Mouse (Mus musculus): ENCODE data around the gene Zup1.
A peak's percentile ranks its signal among the peaks of the same experiment; 100 is the strongest.
"Not testable (repeated sequence)": the region's sequence is repeated elsewhere in the genome, so short reads cannot be mapped to it uniquely, and the experiment has no call there.

The Zup1 gene

DNA sequence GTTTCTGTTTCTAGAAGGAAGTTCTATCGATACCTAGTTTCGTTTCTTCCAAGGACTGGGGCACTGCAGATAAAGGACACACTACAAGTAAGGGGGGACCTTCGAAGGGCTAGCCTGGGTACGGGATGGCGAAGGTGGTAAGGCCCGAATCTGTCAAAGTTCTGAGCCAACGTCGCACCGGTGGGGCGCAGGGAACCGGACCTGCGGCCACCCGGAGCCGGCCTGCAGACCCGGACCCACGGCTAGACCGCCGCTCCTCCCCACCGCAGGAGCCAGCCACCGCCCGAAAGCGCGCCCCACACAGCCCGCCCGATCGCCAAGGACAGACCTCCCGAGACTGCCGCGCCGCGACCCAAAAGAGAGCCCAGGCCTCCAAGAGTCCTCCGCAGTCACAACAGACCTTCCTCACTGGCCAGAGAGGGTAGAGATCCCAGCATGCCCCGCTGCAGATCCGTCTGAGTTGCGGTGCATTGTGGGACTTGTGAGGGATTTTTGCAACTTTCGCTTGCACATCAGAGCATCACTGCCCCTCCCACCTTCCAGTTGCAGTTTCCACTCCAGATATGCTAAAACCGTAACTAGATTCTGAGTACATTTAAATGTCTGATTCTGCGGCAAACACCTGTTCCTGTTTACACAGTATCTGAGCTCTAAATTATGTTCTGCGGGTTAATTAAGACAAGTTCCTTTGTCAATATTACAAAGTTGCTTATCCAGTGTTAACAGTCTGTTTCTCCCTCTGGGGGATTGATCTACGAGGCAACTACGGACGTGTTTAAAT, at the start of gene Zup1:
TSS of gene Zup1 (minus strand) at position 467 of the 781 bp plus-strand sequence.
- DNase-seq (ENCODE audit: extremely low spot score, low read depth, low spot score), result peak; percentile 72

GRCm38 (mm10) chr10:33998397-33998796, 47.3 kb upstream of the Zup1 start:
- no peak for DNase-seq (ENCODE audit: extremely low spot score, low read depth, low spot score)

GRCm38 (mm10) chr10:33996686-33997085, 45.6 kb upstream of the Zup1 start:
- not testable (repeated sequence) for DNase-seq (ENCODE audit: extremely low spot score, low read depth, low spot score)

DNA sequence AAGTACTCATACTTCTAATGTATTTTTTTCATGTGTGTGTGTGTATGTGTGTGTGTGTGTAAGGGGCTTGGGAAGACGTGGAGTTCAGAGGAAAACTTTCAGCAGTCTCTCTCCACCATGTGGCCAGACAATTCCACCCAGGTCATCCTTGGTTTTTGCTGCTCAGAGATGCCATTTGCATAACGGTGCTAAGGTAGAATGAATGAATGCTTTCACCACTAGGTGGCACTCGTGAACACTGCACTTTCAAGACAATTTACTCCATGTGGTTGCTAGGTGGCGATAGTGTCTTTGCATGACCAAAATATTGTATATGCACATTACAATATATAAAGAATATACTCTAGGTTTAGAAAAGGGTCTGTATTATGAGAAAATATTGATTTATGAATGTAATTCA, 35.7 kb upstream of the Zup1 start:
- peak; percentile 89 for DNase-seq (ENCODE audit: extremely low spot score, low read depth, low spot score)

GRCm38 (mm10) chr10:33974781-33975494, 23.9 kb upstream of the Zup1 start:
- DNase-seq (ENCODE audit: extremely low spot score, low read depth, low spot score), result no peak

GRCm38 (mm10) chr10:33952509-33952908, 1.4 kb upstream of the Zup1 start:
- no peak for DNase-seq (ENCODE audit: extremely low spot score, low read depth, low spot score)

- DNase-seq (ENCODE audit: extremely low spot score, low read depth, low spot score), result no peak
Measured at GRCm38 (mm10) chr10:33946336-33946735, 4.7 kb downstream of the Zup1 start.

GRCm38 (mm10) chr10:33945390-33945789, 5.7 kb downstream of the Zup1 start:
- no peak for DNase-seq (ENCODE audit: extremely low spot score, low read depth, low spot score)

GRCm38 (mm10) chr10:33940702-33941101, 10.4 kb downstream of the Zup1 start:
- DNase-seq (ENCODE audit: extremely low spot score, low read depth, low spot score), result no peak

DNA sequence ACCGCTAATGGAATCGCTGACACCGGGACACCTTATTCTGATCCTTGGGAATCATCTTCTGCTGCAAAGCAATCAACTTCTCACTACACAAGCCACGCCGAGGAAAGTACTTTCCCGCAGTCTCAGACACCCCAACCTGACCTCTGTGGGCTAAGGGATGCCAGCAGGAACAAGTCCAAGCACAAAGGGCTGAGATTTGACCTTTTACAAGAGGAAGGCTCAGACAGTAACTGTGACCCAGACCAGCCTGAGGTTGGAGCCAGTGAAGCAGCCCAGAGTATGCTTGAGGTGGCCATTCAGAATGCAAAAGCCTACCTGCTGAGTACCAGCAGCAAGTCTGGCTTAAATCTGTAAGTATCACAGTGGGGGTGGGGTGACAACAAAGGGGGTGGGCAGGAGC, 45.6 kb downstream of the Zup1 start:
- DNase-seq (ENCODE audit: extremely low spot score, low read depth, low spot score), result no peak

DNA sequence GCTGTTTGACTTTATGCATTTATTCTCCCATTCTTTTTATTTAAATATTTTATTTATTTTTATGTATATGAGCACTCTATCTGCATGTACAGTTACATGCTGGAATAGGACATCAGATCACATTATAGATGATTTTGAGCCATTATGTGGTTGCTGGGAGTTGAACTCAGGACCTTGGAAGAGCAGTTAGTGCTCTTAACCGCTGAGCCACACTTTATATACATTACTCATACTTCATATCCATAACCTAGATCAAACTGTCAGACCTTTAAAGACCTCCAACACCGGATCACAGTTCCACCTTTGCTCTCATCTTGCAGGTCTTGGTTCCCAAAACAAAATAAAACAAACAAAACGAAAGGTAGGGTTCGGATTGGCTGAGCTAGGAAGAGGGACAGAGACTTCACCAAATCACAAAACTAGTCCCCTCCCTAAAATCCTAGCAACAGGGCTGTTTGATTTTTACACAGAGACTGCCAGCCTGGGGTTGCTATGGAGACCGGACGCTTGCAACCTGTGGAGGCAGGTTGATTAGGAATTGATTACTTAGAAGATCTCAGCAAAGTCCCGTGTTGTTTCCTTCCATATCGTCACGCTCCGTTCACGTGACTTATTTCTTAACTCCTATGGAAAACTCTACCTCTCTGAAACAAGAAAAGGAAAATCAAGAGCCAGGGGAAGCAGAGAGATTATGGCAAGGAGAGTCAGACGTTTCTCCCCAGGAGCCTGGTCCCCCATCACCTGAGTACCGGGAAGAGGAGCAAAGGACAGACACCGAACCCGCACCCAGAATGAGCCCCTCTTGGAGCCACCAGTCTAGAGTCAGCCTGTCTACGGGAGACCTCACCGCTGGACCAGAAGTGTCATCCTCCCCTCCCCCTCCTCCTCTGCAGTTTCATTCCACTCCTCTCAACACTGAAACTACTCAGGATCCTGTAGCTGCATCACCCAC, 46.3 kb downstream of the Zup1 start, which contains the start of gene Rsph4a:
TSS of gene Rsph4a (plus strand) at position 582 of the 952 bp plus-strand sequence.
- peak; percentile 33 for DNase-seq (ENCODE audit: extremely low spot score, low read depth, low spot score)

- DNase-seq (ENCODE audit: extremely low spot score, low read depth, low spot score), result not testable (repeated sequence)
Measured at GRCm38 (mm10) chr10:33901520-33901919, 49.5 kb downstream of the Zup1 start.

- not testable (repeated sequence) for DNase-seq (ENCODE audit: extremely low spot score, low read depth, low spot score)
Measured at GRCm38 (mm10) chr10:33882411-33882810, 68.7 kb downstream of the Zup1 start.

DNA sequence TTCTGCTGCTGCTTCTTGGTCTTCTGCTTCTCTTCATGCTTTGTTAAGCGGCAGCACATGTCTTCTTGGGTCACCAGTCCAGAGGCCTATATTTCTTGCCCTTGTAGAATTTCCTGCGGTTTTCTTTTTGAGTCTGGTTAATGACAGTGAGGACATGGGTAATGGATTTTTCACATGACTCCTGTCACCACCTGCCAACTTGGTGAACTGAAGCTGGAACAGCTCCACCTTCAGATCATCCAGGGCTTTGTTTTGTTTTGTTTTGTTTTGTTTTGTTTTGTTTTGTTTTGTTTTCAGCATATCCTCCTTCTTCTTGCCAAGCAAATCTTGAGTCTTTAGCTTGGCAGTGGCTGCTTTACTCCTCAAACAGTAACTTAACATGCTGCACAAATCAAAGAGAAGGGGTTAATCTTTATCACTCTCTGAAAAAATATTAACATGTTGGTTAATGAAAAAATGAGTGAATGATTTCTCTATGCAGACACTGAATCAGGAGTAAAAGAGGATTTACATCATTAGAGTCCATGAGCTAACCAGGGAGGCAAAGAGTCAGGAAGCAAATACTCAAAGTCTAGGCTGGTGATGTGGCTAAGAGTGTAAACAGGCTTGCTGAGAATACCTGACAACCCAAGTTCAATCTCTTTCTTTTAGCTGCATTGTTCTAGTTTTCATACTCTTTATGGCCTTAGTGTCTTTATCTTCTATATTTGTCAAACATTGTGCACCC, 78.2 kb downstream of the Zup1 start:
- DNase-seq (ENCODE audit: extremely low spot score, low read depth, low spot score), result no peak

DNA sequence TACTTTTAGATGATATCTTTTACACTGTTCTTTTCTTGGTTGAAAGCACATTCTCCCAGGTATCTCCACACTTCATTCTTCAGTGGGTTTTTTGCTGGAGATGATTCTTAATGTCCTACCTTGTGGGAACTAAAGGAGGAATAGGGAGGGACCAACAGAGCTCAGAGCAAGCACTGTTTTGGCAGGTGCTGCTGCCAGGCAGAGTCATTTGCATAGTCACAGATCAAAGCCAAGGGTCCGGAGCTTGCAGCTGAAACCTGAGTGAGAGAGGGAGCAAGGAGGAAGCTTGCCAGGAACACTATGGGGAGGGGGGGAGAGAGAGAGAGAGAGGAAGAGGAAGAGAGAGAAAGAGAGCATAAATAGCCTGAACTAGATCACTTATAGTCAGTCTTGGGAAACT, 80.6 kb downstream of the Zup1 start:
- no peak for DNase-seq (ENCODE audit: extremely low spot score, low read depth, low spot score)

All from hindlimb bud, embryonic 11.5 days (tissue).